Mouse (Mus musculus) frontal cortex, adult 2 months (tissue): Measurements from ENCODE around the gene Lexm. TPM values are rescaled to one million over a fixed set of nuclear protein-coding genes. Genes with fewer than 3 reads are reported as not detected.

Experiments used
- DNase-seq, 2 experiments: peaks; one replicate each; pipeline ENCODE4 v3.0.0; 2022; ENCODE audit warnings: low spot score in 1 of 2; ENCODE audit errors: extremely low spot score in 1 of 2
- polyA plus RNA-seq: library from polyadenylated mRNA; depleted of rRNA; stranded (reverse); fragments of >200 nt; gene quantifications from 2 replicates; pipeline ENCODE4 v1.2.3, GENCODE M21; 2012; rRNA removed

Lexm gene
- polyA plus RNA-seq, 1 experiment, result 0.16 TPM

GRCm38 (mm10) chr4:106550516-106551166, 66.4 kb downstream of the Lexm start:
- no peak for DNase-seq

- no peak for DNase-seq
Observed at GRCm38 (mm10) chr4:106548113-106548512, 68.9 kb downstream of the Lexm start.

GRCm38 (mm10) chr4:106546896-106547295, 70.1 kb downstream of the Lexm start:
- no peak for DNase-seq

GRCm38 (mm10) chr4:106545817-106546373, 71.1 kb downstream of the Lexm start:
- DNase-seq, result no peak

GRCm38 (mm10) chr4:106542211-106542610, 74.8 kb downstream of the Lexm start:
- no peak for DNase-seq

- no peak for DNase-seq
Observed at GRCm38 (mm10) chr4:106541491-106541890, 75.5 kb downstream of the Lexm start.

Other genes with a start within 250 kb of the Lexm start
- gene Pcsk9, start 152.9 kb downstream of the Lexm start, polyA plus RNA-seq, result 2.7 and 4.4 TPM in 2 replicates
- gene Bsnd, start 125.0 kb downstream of the Lexm start, polyA plus RNA-seq, result not detected in 2 replicates
- gene Dhcr24, start 56.2 kb downstream of the Lexm start, polyA plus RNA-seq, result 70.4 and 77.0 TPM in 2 replicates
- gene Ttc22, start 5.2 kb upstream of the Lexm start, polyA plus RNA-seq, result 2.0 and 2.3 TPM in 2 replicates
- gene Pars2, start 33.8 kb upstream of the Lexm start, polyA plus RNA-seq, result 10.4 and 10.9 TPM in 2 replicates
- gene Ttc4, start 61.7 kb upstream of the Lexm start, polyA plus RNA-seq, result 125 and 144 TPM in 2 replicates
- 10.2 and 11.0 TPM in 2 replicates for gene Mroh7, start 113.7 kb upstream of the Lexm start, polyA plus RNA-seq
- gene Fam151a, start 116.6 kb upstream of the Lexm start, polyA plus RNA-seq, result 0.11 TPM in 1 of 2 replicates, not detected in the other
- 19.4 and 21.4 TPM in 2 replicates for gene Acot11, start 187.8 kb upstream of the Lexm start, polyA plus RNA-seq